Mouse (Mus musculus) cerebellum, postnatal 14 days (tissue): ENCODE measurements around the gene Pimreg.
A peak's percentile ranks its signal among the peaks of the same experiment; 100 is the strongest.

Source experiments
- DNase-seq, 2 experiments: peaks; one replicate each; pipeline ENCODE4 v3.0.0; 2021; ENCODE audit warnings: mixed read lengths in 2 of 2

Pimreg gene

DNA sequence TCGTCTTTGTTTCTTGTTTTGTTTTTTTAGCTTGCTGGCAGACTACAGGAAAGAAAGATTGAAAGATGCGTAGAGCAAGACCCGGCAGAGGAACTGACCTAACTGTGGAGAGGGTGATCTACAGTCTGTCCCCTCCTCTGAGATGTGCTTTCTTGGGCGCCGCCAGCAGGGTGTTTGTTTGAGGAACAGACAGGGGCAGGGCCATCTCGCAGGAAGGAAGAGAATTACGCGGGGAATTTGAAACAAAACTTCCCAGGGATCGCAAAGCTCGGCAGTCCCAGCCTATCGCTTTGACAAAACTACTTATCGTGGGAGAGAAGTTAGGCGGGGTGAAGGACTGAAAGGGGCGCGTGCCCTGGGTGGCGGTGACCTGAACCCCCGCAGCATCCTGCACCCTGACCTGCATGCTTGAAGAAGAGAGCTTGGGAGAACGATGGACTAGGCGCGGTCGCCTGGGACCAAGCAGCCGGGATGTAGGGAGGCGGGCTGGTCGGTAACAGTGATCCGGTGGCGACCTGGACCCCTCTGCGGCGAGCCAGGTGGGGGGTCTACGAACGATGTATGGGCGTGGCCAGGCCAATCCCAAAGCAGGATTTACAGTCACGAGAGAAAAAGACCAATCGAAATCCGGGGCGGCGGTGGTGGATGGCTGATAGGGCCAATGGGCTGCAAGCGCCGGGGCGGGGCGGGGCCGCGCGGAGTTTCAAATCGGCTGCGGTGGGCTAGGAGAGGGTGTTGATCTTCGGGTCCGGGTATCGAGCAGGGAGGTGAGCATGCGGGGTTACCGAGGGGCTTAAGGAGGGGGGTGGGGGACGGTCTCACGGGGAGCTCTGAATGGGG is at the start of gene Pimreg:
Pimreg (plus strand) TSS at position 265 of the 840 bp plus-strand sequence.
- DNase-seq, result peak; percentile 90 to 92

DNA sequence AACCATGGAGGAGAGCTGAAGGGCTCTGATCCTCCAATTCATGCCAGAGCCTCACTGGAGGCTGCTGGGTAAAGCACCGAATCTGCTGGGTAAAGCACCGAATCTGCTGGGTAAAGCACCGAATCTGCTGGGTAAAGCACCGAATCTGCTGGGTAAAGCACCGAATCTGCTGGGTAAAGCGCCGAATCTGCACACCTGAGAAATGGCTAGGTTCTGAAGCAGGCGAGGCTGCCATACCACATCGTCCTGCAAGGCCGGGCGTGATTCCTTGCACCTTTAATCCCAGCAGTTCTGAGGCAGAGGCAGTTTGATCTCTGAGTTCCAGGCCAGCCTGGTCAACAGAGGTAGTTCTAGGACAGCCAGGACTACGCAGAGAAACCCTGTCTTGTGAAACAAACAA is 49.4 kb upstream of the Pimreg start:
- DNase-seq, result no peak

DNA sequence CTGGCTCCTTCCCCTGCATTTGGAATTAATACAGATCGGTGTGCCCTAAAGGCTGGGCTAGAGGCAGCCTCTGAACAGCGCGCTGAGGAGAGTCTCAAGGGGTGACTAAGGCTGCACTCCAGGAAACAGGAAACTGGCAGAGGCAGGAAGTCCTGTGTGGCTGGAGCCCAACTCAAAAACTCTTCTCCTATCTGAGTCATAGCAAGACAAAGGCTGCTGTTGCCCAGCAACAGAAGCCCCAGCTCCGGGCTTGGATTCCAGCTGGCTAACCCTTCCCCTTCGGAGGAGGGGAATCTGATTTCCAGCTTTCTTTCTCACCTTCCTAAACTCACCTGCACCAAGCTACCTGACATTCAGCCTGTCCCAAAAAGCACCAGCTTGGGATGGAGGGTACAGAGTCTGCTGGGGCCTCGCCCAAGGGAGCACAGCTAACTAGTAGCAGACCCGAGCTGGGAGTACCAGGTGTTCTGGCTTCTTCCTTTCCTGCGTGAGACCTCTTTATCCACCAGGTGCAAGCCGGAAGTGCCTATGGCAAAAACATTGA is 45.8 kb upstream of the Pimreg start:
- DNase-seq, result peak in 1 of 2 experiments; percentile 23

DNA sequence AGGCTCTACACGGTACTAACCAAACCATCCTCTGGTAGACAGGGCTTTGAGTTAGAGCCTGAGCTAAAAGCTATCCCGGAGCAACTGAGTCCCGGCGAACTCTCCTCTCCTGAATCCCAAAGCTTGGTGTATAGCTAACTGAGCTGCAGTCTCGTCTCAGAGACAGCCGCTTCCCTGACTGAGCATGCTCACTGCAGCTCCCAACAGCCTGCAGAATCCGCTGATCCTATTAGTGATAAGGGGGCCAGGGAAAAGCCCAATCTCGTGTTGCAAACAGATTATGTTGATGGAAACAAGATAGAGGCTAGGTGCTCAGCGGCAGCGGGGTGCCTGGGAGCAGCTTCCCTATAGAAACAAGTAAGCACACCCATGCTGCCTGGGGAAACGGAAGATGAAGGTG is 45.0 kb upstream of the Pimreg start:
- DNase-seq, result no peak

DNA sequence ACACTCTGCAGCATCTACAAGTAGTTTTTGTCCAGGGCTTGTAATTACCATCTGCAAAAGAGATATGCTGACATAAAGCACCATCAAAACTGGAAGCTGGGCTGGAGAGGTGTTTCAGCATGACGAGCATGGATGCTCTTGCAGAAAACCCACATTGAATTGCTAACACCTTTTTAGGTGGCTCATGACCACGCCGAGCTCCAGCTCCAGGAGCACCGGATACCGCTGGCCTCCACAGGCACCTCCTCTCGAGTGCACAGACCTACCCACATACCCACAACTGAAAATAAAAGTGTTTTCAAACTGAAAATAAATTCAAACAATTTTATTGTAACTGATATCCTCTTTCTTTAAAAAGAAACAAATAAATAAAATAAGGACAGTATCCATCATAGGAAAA is 41.6 kb upstream of the Pimreg start:
- no peak for DNase-seq

DNA sequence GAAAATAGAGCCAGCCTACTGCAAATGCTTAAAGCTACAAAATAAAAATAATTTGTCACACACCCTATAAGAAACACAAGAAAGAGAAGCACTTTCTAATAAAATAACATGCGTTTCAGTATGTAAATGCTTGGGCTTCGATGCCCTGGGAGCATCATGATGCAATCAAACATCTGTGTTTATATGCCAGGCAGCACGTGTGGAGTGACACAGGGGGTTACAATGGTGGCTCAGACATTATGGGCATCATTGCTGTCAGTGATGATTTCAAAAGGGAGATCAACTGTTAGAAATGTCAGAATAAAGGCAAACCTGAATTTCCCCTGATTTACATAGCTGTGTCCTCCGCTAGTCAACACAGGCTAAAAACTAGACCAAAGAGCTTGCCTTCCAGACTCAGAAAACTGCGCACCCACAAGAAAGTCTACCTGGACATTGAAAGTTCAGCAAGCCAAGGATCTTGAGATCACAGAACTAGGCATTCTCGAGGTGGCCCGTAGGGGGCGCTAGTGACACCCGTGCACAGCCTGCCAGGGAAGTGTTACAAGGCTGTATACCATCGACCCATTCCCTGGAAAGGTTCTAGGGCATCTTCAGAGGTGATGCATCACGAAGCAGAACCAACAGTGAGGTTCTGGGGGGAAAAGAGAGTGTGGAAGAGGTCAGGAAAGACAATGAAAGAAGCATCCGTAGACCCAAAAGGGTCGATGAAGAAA is 39.5 kb upstream of the Pimreg start:
- DNase-seq, result peak; percentile 76 to 77

DNA sequence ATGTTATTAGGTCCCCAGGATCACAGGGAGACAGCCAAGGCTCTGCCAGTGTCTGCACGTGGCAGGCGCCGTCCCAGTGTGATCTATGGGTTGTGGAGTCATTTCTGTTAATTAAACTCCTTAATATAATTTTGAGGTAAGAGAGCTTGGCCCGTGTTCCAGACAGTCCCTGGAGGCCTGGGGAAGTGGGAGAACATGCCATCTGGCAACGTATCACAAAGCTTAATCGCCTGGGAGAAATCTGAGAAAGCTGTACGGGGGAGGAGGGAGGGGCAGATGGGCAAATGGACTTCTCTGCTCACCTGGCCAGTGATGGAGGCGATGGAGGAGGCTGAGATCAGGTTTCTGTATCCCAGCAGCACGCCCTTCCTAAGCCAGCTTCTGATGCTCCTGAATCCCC is 38.7 kb upstream of the Pimreg start:
- peak; percentile 38 to 49 for DNase-seq

DNA sequence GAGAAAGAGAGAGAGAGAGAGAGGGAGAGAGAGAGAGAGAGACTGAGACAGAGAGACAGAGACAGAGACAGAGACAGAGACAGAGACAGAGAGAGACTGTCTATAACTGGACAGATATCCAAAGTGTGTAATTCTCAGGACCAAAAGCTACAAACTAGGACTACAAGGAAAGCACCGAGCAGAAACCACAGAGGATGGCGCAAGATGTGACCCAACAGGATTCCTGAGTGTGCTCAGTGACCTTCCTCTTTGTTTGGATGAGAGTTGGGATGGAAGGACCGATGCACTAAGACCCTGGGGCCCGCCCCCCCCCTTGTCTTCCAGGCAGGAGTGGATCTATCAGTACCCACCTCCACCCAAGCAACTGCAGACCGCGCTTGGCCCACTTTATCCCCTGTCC is 36.3 kb upstream of the Pimreg start:
- no peak for DNase-seq

DNA sequence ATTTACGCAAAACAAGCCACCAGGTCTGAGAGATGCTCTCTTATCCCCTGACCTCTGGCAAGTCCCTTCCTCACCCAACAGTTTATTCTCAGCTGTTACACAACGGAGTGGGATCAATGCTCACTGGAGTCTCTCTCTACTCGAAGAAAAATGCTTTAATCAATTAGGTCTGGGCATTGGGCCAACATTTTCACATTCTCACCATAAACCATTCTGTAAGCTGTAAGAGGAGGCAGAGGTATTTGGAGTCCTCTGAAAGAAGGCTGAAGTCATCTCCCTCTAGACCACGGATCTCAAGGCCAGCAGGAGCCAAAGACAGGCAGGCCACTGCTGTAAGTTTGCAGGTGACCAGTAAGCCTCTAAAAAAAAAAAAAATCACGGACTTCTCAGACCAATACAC is 31.5 kb upstream of the Pimreg start:
- DNase-seq, result no peak

DNA sequence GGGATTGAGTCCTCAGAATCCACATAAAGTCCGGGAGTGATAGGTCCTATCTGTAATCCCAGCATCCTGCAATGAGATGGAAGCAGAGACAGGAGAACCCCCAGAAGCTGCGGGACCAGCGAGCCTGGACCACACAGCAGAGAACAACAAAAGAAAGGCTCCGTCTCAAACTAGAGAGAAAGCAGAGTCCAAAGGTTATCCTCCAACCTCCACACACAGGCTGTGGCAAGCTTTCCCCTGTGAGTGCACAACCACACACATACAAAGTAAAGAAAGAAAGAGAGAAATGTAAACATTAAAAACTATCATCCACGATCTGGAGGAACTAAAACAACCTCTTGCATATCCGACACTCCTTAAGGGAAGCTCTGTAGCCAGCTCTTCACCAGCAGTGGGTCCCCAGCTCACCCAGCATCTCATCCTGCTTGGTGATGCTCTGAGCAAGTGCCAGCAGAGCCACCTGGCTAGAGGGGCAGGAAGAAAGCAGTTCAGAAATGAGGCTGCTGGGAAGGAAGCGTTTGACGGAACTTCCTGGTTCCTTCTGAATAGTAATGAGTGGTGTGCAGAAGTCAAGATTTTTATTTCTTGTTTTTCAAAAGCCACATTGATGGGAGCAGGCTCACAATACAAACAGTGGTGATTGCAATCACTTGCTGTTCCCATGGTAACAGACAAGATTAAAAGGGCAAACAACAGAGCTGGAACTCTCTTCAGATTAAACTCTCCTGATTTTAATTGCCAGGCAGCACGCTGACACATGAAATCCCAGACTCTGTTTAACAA is 30.7 kb upstream of the Pimreg start:
- peak; percentile 29 to 33 for DNase-seq

DNA sequence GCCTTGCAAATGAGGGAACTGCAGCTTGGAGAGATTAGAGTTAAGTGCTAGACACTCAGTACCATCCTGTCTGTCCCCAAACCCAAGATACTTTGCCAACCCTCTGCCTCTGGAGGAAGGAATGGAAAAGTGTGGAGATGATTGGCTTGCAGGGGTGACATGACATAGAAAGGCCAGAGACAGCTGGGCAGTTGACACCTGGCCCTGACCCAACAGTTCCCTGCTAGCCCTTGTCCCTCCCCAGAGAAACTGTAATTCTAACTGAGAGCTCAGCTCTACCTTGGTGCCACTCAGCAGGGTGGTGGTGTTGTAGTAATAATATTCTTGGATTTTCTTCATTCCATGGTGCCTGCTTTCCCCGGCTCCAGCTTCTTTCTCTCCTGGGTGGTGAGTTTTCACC is 29.9 kb upstream of the Pimreg start:
- peak in 1 of 2 experiments; percentile 24 for DNase-seq

DNA sequence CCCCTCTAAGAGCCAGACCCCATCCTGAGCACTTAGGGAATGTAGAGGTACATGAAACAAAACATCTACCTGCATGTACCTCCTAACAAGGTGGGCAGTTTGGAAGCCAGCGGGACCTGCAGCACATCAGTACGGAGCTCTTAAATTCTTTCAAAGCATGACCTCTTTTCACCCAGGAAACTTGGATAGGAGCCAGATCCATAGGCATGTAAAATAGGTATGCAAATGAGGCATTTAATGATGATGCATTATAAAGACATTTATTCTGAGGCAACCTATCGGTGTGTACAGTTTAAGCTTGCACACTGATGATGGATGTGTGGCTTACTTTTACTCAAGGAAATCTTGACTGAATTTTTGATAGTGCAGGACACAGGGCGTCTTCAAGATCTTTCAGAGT is 27.2 kb upstream of the Pimreg start:
- no peak for DNase-seq

DNA sequence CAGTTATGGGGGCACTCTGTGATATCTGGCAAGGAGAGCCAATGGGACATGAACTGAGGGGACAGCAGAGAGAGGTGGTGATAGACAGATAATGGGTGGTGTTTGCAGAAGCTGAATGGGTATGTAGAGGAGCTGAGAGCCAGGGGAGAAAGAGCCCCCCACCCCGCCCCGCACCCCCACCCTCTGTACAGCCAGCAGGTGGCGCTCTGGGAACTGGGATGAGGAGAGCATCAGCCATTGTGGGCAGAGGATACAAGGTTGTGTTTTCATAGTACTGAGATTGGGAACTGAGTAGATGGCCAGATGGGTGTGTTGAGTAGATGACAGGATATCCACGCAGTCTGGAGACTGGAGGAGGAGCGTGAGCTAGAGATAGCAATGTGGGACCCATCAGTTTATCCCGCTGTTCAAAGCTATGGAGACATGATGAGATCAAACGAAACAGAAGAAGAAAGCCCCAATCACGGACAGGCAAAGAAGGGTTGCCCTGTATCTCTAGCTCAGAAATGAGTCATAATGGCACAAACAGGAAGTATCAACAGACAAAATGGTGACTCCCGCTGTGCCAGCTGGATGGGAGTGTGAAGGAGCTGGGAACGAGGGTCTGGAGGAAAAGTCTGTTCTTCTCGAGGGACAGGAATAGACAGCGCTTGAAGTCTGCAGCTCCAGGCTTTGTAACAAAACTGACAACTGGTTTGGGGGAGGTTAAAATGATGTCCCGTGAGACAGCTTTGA is 25.1 kb upstream of the Pimreg start:
- no peak for DNase-seq

DNA sequence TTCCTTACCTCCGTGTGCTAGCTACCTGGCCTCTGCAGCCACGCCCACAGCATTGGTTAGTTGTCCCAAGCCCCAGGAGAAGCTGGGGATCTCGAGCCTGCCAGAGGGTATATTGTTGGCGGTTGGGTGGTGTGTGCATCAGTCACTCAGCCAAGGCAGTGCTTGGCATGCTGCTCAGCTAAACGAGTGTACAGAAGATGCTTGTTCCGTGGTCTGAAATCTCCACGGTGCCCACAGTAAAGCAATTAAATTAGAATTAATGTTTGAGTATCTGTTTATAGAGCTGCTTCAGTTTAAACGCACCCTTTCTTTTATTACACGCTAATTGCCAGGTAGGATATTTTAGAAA is 24.6 kb upstream of the Pimreg start:
- DNase-seq, result peak in 1 of 2 experiments; percentile 43

DNA sequence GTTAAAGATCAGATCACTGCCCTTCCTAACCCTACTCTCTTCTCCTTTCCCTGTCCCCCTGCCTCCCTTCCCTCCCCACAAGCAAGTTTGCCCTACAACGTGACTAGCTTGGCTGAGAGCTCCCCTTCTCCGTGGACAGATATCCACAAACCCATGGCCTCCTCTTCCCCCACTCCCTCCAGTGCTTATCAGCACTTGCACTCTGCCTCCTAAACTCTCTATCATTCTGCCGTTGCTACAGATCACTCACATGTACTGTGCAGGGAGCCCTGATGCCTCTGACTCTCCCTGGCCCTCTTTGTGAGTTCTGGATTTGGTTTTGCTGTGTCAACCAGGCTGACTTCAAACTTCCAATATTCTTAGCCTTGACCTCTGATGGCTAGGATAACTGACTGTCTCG is 20.8 kb upstream of the Pimreg start:
- no peak for DNase-seq

DNA sequence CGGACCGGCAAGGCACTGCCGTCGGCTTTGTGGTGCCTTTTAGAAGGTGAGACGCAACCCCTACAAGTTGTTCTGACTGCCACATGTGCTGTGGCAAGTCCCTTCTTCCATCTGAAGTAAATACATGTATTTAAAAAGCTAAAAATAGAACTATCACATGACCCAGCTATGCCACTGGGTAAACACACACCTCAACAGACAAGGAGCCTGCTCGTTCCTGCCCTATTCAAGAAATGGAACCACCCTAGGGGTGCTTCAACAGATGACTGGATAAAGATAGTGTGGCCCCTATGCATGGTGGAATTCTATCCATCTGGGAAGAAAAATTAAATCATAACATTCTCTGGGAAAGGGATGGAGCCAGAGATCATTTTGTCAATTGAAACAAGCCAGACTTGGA is 19.0 kb upstream of the Pimreg start:
- DNase-seq, result no peak

DNA sequence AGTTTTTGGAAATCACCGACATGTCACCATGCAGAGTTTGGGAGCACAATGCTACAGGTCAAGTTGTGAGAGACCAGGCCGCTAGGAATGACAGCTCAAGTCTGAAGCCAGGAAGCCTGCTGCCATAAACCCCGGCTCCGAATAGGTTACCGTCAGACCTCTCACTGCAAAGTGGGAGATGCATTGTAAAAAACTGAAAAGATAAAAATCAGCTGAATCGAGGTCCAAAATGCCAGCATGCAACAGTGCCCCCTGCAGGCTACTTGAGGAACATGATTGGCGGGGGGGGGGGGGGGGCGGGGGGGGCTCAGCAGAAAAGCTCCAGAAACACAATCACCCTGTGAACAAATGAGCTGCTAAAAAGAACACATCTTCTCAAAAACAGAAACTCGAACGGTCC is 18.3 kb upstream of the Pimreg start:
- peak; percentile 60 to 72 for DNase-seq

DNA sequence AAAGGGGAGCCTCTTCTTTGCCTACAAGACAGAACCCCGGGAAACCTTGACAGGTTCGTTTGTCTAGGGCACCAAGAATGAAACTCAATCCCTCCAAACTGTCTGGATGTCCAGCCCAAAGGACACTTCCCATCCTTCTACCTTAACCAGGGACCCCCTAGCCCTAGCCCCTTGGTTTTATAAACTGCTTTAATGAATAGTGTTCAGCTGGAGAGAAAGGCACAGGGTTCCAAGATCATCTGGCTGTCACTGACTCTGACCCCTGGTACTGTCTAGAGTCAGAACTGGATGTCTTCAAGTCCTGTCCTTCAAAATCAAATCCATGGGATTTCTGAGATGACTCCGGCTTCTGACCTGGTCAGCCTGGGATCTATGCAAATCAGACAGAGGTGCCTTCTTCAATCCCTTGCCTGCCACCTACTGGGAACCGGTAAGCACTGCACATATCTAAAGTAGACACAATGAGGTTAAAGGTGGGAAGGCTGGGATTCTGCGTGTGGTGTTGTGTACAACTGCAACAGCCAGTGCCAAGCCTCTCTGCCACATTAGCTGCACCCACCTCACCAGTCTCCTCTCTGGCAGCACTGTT is 17.5 kb upstream of the Pimreg start:
- DNase-seq, result peak; percentile 90

DNA sequence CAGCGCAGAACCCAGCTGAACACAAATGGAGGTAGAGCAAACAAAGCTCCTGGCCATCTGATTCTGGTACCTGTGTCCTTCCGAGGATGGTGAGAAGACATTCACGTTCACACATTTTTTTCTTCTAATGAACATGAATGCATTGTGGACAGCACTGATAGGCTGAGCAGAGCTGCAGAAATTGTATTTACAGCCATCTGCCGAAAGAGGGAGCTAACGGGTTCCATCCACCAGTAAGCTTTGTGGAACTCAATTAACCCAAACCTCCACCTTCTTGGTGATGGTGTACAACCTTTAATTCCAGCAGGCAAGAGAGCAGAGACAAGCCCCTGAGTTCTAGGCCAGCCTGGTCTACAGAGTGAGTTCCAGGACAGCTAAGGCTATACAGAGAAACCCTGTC is 16.0 kb upstream of the Pimreg start:
- peak; percentile 54 to 62 for DNase-seq

DNA sequence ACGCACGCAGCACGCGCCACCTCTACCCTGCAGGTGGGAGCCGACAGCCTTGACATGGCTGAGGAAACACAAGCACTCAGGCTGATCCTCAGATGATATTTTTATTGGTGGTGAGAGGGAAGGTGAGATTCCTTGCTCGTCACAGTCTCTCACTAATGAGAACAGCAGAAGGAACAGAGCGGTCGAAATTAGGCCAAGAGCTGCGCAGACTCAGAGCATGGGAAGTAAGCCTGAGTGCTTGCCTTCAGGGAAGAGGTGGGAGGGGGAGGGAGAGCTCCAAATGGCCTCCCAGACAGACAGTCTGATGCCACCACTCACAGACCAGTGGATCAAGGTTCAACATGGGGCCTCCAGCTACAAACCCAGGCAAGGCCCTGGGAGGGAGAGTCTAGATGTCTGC is 15.3 kb upstream of the Pimreg start:
- DNase-seq, result no peak

DNA sequence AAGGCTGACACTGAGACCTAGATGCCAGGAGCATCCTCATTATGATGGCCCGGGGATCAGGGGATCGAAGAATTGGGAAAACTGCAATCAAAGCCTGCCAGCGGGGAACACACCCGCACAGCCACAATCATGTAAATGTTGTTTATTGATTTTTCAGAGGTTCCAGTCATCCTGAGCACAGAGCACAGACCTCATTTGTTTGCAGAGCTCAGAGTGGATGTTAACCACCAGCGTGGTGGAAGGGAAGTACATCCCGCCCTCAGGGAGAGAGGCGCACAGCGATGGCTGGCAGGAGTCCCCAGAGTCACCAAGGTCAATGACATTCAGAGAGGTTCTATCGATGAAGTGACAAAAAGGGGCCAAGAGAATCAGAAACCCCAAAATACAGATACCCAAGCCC is 14.0 kb upstream of the Pimreg start:
- DNase-seq, result no peak

DNA sequence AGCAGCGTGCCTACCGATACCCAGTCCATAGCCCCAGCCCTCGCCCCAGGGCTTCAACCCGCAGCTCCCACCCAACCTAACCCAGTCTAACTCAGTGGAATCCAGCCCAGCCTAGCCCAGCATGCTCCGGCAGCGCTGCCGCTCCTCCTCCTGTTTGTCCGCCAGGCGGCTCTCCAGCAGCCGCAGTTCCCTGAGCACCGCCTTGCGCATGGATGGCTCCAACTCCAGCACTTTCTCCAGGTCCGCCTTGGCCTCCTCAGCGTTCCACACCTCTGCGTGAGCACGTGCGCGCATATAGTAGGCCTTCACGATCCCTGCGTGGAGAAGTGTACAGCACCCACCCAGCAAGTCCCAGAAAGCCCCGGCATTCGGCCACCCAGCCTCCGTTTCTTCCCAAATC is 12.7 kb upstream of the Pimreg start:
- DNase-seq, result peak; percentile 69 to 70
